Mouse (Mus musculus) testis, postnatal 10 days (tissue): ENCODE measurements around the gene Hdc.

Experiments
- DNase-seq: peaks from one replicate; pipeline ENCODE4 v3.0.0; 2021; ENCODE audit warnings: low spot score

The Hdc gene

DNA sequence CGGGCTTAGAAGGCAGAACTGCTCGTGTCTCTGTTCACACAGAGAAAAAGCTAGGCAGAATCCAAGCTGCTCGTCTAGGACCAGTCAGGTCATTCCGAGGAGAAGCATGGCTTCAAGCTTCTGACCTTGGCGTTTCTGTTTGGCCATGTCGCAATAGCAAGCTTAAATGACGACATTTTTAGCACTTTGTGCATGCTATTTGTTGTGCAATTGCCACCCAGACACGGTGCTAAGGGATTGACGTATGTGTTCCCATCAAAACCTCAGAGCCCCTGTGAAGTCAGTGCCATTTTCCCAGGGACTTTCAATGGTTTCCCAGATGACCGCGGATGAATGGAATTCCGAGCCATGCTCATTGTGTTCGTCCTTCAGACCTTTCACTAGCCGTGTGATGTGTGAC lies 18.6 kb downstream of the Hdc start:
- no peak for DNase-seq

DNA sequence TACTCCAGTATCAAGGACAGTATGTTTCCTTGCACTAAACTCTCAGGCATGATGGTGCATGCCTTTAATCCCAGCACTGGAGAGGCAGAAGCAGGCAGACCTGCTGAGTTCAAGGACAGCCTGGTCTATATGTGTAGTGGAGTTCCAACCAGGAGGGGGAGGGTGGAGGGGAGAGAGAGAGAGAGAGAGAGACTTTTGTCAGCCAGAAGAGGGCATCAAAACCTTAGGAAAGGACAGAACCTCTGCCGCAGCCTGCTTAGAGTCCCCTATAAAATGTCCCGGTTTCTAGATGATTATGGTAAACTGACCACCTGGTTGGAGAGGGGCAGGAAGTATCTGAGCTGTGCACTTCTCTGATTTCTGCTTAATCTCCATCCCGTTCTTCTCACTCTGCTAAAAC lies 20.1 kb downstream of the Hdc start:
- DNase-seq: no peak

DNA sequence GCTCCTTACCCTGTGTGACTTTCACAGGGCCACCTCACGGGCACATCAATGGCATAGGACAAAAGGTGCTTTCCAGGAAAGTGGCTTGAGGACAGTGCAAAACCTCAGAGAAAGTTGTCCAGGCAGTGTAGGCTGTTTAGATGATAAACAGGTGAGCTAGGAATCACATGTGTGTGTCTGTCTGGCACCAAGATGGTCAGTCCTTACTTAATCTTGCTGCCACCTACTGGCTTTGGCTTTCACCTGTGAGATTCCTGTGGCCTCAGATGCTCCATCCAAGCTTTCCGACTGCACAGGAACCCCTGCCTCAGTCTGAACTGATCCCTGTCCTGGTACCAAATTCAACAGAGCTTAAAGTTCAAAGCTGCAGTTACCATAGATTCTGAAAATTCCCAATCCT lies 20.7 kb downstream of the Hdc start:
- no peak for DNase-seq

DNA sequence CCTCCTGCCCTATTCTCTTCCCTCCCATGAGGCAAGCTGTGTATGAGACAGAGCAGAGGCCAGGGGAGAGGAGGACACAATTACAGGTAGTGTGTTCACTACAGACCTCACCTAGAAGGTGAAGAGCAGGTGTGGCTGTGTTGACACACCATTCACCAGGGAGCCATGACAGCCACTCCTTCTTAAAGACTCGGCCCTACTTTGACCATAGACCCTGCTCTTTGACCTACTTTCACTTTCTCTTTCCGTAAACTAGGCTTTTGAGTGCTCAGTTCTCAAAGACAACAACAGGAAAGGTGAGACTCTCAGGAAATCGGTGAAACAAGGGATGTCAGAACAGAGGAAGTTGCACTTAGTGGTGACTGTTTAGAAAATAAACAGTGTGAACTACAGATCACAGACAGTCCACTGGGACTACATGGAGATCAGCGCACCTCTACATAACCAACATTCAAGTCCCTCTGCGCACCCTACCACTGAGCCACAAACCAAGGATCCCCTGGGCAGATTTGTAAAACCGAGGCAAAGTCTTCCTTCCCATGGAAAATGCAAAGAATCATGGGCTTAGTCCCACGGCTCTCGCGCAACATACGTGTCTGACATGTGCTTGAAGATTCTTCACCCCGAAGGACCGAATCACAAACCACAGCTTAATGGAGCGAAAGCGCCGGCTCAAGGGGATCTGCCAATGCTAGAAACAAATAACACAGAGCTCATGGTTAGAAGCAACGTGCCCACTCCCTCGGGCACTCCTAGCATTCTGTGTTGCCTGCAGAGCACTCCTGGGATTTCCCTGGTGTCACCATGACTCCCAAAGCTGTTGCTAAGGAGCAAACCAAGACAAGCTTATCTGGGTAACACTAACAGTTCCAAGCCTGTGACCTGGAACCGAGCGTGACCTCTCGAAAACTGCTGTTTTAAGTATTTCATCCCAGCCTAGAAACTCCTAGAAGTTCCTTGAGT lies 21.5 kb downstream of the Hdc start:
- DNase-seq: no peak

DNA sequence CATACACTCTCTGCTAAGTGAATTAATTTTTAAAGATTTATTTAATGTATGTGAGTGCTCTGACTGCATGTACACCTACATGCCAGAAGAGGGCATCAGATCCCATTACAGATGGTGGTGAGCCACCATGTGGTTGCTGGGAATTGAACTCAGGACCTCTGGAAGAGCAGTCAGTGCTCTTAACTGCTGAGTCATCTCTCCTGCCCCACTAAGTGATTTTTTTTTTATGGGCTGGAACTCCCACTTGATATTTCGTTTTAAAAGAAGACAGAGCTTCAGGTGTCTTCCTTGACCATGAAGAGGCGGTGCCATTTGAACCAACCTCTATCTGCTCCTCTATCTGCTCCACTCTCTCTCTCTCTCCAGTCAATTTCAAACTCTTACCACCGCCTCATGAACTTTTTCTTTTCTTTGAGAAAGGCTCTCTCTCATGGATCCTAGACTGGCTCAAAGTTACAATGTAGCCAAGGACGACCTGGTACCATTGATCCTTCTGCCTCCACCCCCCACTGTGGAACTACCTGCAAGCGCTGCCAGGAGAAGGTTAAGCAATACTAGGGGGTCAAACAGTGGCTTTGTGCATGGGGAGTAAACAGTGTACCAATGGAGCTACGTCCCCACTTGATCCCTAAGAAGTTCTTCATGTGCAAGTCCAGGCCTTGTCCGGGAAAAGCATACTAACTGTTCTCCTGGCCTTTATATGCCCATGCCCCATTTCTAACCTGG lies 22.6 kb downstream of the Hdc start:
- no peak for DNase-seq

DNA sequence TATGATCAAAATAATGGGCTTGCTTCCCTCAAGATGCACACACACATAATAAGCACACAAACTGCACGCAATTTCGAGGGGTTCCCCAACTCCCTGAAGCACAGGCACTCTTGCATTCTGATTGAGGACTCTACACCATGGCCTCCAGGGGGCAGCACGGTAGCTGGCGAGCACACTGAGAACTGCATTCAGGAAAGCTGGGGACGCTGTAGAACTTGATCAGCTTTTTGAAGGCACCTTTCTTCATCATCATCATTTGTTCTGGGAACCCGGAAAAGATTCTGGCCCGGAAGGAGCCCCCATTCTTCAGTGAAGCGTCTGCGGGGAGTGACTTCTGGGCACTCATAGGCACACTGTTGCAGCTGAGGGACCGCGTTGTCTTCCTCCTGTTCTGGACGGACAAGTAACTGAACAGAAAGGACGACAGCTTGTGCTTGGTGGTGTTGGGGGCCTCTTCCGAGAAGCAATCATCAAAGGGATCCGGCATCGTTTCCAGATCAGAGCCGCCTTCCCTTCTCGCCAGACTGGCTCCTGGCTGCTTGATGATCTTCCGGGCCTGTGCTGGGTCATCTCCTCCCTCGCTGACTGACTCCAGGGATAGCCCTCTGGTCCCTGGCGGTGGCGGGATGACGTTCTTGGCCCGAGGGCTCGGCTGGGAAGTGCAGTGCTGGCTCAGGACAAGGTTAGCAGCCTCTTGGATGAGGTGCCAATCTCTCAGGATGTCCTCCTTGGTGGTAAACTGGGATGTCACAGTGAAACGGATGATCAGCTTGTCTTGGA lies 25.1 kb downstream of the Hdc start:
- DNase-seq: peak; percentile 86

DNA sequence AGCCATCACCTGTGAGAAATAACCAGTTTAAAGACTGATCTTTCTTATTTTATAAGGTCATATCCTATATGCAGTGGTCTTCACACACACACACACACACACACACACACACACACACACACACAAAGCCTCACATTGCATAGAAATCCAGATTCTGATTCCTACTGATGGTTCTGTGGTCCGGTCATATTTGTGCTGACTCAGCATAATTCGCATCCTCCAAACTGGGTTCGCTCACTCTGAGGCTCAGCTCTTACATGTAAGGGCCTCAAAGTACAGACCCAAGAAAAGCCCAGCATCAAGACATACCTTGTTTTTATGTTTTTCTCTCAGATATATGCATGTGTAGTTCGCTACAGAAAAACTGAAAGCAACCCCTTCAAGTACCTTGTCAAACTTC lies 27.8 kb downstream of the Hdc start:
- no peak for DNase-seq

DNA sequence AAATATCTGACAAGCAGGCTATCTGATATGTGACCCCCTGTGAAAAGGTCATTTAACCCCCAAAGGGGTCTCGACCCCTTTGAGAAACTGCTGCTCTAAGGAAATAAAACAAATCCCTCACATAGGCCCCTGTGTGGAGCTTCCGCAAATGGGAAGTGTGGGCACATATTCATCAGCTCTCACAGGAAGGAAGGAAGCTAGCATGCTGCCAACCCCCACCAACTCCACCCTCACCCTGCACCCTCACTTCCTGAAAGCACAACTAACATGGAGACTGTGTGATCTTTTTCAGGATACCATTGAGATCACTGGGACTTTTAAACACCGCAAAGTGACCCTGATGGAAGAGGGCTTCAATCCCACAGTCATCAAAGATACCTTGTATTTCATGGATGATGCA lies 31.6 kb downstream of the Hdc start:
- DNase-seq: no peak

DNA sequence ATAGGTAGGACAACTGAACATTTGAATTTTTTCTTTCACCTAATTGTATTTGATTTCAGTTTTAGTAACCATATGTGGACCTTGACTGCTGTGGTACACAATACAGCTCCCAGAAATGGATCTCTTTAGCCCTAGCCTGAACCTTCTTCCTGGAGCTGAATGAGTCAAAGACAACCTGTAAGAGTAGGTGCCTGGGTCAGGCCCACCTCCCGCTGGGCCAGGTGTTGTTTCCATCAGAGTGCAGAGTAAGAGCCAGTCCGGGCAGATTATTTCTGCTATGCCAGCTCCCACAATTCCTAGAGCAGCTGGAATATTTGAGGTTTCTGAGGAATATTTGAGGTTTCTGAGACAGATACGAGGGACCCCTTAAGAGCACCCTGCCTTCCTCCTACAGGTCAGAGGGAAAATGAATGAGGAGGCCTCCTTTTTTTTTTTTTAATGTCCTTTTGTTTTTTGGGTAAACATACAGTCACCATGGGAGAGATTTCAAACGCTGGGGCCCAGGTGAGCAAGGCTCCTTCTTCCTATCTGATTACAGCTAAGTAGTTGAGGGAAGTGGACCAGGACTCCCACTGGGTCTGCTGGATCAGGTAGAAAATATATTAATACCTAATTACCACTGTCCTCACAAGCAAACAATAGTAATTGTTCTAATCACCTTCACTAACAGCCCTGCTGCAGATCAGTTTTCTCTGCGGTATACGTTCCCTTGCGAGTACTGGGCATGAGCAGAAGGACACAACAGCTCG lies 34.3 kb downstream of the Hdc start:
- no peak for DNase-seq

DNA sequence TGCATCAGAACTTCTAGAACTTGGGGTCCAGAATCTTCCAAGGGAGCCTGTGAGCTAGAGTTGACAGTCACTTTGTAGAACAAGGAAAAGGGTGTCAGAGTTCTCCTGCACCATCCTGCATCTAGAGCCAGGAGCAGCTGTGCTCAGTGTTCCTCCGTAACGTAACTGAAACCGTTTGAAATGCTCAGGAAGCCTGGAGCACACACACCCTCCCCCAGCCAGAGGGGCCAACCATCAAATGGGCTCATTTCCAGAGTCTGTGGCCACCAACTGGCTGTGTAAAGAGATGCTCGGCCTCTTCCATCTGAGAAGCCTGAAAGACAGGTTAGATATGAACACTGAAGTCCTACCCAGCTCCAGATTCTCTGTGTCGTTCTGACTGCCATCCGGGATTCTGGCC lies 35.1 kb downstream of the Hdc start:
- no peak for DNase-seq

DNA sequence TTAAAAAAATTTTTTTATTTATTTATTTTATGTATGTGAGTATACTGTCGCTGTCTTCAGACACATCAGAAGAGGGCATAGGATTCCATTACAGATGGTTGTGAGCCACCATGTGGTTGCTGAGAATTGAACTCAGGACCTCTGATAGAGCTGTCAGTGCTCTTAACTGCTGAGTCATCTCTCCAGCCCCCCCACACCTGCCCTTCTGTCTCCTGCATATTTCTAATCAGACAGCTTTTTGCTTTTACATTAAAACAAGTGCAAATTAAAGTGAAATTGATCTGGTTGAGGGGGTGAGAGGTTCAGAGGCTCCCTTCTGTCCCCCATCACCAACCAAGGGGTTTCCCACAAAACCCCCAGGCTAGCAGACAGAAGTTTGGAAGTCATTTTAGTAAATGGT lies 39.8 kb downstream of the Hdc start:
- no peak for DNase-seq

DNA sequence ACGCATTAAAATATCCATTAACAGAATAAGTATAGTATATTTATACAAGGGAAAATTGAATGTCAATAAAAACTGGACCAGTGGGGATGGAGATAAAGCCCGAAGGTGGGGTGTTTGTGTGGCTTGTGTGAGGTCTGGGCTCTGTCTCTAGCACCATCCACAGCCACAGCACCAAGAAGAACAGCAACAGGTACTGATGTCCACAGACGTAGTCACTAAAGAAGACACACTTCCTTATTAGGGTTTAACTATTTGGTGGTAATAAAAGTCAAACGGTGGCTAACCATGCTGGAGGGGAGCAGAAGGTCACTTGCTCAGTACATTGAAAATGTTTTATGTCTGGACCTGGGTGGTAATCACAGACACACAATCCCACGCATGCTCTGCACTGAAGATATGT lies 41.7 kb downstream of the Hdc start:
- no peak for DNase-seq

DNA sequence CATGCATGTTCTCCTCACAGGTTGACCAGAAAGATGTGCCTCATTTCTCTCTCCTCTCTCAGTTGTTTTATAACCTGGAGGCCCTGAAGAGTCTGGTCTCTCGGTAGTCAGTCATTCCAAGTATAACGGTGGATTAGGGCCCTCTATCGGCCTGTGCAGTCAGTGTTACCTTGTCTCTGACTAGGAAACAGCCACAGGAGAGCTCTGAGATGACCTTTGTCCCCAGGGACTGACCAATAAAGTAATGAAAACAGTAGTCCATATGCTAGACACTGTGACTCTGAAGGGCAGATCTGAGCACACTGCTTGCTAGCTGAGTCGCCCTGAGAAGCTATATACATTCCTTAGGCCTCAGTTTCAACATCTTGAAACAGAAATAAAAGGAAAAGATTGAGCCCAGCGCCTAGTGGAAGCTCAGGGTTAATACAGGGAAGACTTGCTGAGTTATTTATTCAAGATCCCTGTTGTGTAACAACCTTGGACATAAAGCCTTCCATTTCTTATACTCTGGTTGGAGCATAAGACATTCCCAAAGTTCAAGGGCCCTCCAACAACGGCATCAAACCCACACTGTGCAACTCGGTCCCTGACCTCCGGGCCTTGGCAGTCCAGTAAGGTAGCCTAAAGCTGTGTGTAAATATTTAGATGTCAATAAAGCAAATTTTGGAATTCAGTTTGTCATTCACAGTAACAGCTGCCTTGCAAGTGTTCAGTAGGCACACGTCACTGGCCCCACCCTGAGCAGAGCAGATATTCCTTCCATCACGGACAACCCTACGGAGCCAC lies 43.5 kb downstream of the Hdc start:
- no peak for DNase-seq

DNA sequence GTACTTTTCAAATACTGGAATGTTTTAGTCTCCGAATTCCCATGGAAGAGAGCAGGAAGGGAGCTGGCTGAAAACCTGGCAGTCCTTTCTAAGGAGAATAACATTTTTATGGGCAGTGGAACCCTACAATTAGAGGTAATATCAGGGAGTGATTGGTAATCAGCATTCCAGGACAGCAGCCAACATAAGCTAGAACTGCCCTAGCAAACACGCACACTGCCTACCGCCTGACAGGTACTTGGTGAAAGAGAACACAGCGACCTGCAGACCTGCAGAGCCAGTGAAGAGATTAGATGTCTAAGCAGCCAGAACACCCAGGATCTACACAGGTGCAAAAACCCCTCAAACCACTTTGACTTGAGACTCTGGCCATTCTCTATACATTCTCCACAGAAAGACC lies 46.4 kb downstream of the Hdc start:
- no peak for DNase-seq

DNA sequence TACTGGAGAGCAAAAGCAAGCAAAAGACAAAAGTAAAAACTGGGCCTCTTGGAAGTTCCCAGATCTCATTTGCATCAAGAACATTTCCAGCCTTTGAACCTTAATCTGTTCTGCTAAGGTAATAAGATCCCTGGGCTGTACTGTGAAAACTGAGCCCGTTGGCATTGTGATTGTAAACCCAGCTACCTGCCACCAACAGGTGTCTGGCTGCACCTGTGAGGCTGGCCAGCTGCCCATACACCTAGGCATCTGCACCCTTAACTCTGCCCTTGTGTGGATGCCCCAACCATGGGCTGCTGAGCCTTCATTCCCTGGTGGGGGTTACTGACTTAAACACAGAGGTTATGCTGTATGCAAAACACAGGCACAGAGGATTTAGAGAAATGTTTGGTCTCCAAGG lies 46.9 kb downstream of the Hdc start:
- DNase-seq: no peak

DNA sequence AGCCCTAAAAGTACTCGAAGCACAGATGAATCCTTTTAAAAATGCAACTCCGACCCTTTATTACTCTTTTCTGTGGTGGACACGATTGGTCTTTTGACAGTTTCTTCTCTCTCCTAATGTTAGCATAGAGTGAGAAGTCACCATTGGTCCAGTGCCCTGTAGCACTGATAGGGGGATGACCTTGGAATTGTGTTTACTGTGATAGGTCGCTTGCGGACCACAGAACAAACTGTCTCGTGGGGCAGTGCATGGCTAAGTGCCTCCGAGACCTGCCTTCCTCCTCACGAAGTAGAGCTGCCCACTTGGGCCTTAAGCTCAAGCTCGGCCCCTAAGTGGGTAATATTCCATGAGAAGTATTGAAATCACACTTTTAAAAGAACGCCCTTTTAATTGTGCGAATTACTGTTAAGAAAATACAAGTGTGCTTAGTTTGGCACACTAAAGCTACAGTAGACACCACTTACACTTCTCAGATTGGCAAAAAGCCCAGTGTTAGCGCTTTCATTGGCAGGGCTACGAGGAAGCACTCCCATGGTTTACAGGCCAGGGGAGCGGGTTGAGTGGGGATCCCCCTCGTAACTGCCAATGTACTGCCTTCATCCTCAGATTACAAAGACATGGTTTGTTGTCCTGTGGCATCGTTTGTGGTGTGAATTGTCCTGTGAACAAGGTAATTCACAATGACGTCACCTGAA lies 55.5 kb downstream of the Hdc start:
- DNase-seq: no peak

DNA sequence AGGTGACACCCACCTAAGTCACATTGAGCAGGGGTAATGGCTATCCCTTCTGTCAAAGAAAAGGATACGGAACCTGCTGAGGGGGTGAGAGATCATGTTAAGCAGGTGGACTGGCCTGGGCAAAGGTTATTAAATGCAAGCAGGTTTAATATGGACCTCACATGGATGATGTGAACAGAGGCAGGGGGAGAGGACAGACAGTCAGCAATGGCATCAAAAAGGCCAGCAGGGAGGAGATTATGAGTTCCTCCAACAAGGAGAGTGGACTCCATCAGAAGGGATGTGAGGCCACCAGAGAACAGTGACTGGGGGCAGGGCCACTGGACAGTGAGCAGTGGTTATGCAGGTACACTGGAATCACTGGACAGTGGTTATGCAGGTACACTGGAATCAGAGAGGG lies 59.0 kb downstream of the Hdc start:
- DNase-seq: no peak

DNA sequence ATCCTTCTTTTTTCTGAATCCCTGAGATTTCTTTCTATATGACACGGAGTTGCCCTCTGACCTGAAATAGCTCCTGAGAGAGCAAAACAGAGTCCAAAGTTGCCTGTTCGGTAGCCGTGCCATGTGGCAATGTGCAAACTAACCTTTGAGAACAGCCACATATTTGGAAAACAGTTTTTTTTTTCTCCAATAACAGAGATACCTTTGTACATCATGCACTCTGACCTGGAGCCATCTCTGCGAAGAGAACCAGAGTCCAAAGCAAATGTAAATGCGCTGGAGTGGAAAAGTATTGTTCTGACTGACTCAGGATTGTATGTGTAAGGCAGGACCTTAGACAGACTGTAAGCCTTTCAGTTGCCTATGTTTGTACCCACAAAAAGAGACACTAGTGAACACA lies 63.6 kb downstream of the Hdc start:
- no peak for DNase-seq

DNA sequence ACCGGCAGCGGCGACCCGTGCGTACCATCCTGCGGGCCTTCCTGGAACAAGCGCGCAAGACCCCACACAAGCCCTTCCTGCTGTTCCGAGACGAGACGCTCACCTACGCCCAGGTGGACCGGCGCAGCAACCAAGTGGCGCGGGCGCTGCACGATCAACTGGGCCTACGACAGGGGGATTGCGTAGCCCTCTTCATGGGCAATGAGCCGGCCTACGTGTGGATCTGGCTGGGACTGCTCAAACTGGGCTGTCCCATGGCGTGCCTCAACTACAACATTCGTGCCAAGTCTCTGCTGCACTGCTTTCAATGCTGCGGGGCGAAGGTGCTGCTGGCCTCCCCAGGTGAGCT lies 65.8 kb downstream of the Hdc start:
- DNase-seq: no peak
